Mouse (Mus musculus) Patski (cell line): Measurements from ENCODE around the gene Trabd2b. TPM values are rescaled to one million over a fixed set of nuclear protein-coding genes. Genes with fewer than 3 reads are reported as not detected.

ENCODE experiments used
- ATAC-seq: fragments of 100-300 bp; one replicate; pipeline ENCODE4 v1.8.0; 2021
- CTCF ChIA-PET: fragments of 350-600 bp; sonication (Branson Sonifier 250); formaldehyde crosslinking; loops from one replicate; lab custom pipeline; 2022; ENCODE audit warnings: inconsistent platforms; lab: Charles Lee
- POLR2A ChIA-PET: fragments of 350-600 bp; sonication (Branson Sonifier 250); formaldehyde crosslinking; loops from one replicate; lab custom pipeline; 2022; ENCODE audit warnings: antibody characterized with exemption, inconsistent platforms; lab: Charles Lee
- DNase-seq: peaks from one replicate; pipeline ENCODE4 v3.0.0-alpha.2; 2011; ENCODE audit warnings: low read depth, low spot score
- H3K27me3 ChIP-seq: fragments of 371-371 bp; one replicate; pipeline ENCODE4 v1.5.1; 2021
- CTCF ChIP-seq: fragments of 100-300 bp; IDR thresholded peaks from one replicate; pipeline ENCODE4 v1.5.1; 2021
- in situ Hi-C: fragments of 300-500 bp; cut with MboI; formaldehyde crosslinking; loops from 3 replicates; pipeline ENCODE4 v1.11.1; 2018; ENCODE audit warnings: low pct_unique_long_range_greater_than_20kb, mixed read lengths
- polyA plus RNA-seq: library from polyadenylated mRNA; unstranded; gene quantifications from one replicate; pipeline ENCODE4 v1.2.3, GENCODE M21; 2021

Trabd2b gene
- polyA plus RNA-seq, 1 experiment from 2014 or later, result 0.63 TPM

- POLR2A ChIA-PET, result no interaction called here
- ATAC-seq (no peak), DNase-seq (no peak)
- in situ Hi-C loops, result no loop called here
- CTCF ChIA-PET, result interaction anchor here (0.9 kb wide), 1 partner anchor 35 kb away, joined by 3 read pairs; no protein-coding TSS in a partner anchor
- H3K27me3 ChIP-seq, result no peaks in the 10 kb centered on the region
- no peak for TF ChIP-seq CTCF
These were observed 80.5 kb downstream of the Trabd2b start for GRCm38 (mm10) chr4:114486885-114487531.

- ChIA-PET CTCF (interaction anchor here (1.2 kb wide), 1 partner anchor 24 kb away, joined by 4 read pairs; no protein-coding TSS in a partner anchor), POLR2A (no interaction called here)
- H3K27me3 ChIP-seq, result no peaks in the 10 kb centered on the region
- no peak for DNase-seq
- in situ Hi-C loops, result no loop called here
- no peak for ATAC-seq
- no peak for TF ChIP-seq CTCF
These were observed 81.2 kb downstream of the Trabd2b start for GRCm38 (mm10) chr4:114487701-114488100.

- CTCF ChIA-PET, result no interaction called here
- ATAC-seq (no peak), DNase-seq (no peak)
- POLR2A ChIA-PET, result no interaction called here
- in situ Hi-C loops, result no loop called here
- H3K27me3 ChIP-seq, result no peaks in the 10 kb centered on the region
- no peak for TF ChIP-seq CTCF
These were observed 85.6 kb downstream of the Trabd2b start for GRCm38 (mm10) chr4:114492157-114492556.

- in situ Hi-C loops, result no loop called here
- H3K27me3 ChIP-seq, result no peaks in the 10 kb centered on the region
- ChIA-PET CTCF (no interaction called here), POLR2A (no interaction called here)
- ATAC-seq, result no peak
- DNase-seq, result no peak
- no peak for TF ChIP-seq CTCF
These were observed 87.5 kb downstream of the Trabd2b start for GRCm38 (mm10) chr4:114494035-114494434.

- ChIA-PET POLR2A (no interaction called here), CTCF (no interaction called here)
- in situ Hi-C loops, result no loop called here
- H3K27me3 ChIP-seq, result no peaks in the 10 kb centered on the region
- DNase-seq, result no peak
- TF ChIP-seq CTCF, result no peak
- no peak for ATAC-seq
These were observed 89.3 kb downstream of the Trabd2b start for GRCm38 (mm10) chr4:114495688-114496426.

GRCm38 (mm10) chr4:114499650-114500049, 93.1 kb downstream of the Trabd2b start:
- DNase-seq, result no peak
- ChIA-PET POLR2A (no interaction called here), CTCF (interaction anchor here (2.4 kb wide), 1 partner anchor 14 kb away, joined by 6 read pairs; no protein-coding TSS in a partner anchor)
- no peak for TF ChIP-seq CTCF
- in situ Hi-C loops, result no loop called here
- H3K27me3 ChIP-seq, result no peaks in the 10 kb centered on the region
- ATAC-seq, result no peak

- no peaks in the 10 kb centered on the region for H3K27me3 ChIP-seq
- ChIA-PET CTCF (no interaction called here), POLR2A (no interaction called here)
- TF ChIP-seq CTCF, result no peak
- in situ Hi-C loops, result no loop called here
- DNase-seq (no peak), ATAC-seq (no peak)
These were observed 93.8 kb downstream of the Trabd2b start for GRCm38 (mm10) chr4:114500317-114500716.

GRCm38 (mm10) chr4:114501048-114501447, 94.5 kb downstream of the Trabd2b start:
- no peak for ATAC-seq
- DNase-seq, result no peak
- in situ Hi-C loops, result no loop called here
- no peak for TF ChIP-seq CTCF
- POLR2A ChIA-PET, result no interaction called here
- no peaks in the 10 kb centered on the region for H3K27me3 ChIP-seq
- CTCF ChIA-PET, result interaction anchor here (1.6 kb wide), 1 partner anchor 10 kb away, joined by 5 read pairs; no protein-coding TSS in a partner anchor

- in situ Hi-C loops, result no loop called here
- no peaks in the 10 kb centered on the region for H3K27me3 ChIP-seq
These were observed 95.1 kb downstream of the Trabd2b start for GRCm38 (mm10) chr4:114501611-114502010.

GRCm38 (mm10) chr4:114504227-114505041, 97.9 kb downstream of the Trabd2b start:
- ATAC-seq (no peak), DNase-seq (no peak)
- TF ChIP-seq CTCF, result no peak
- ChIA-PET POLR2A (no interaction called here), CTCF (interaction anchor here (0.9 kb wide), 1 partner anchor 11 kb away, joined by 3 read pairs; no protein-coding TSS in a partner anchor)
- in situ Hi-C loops, result no loop called here
- no peaks in the 10 kb centered on the region for H3K27me3 ChIP-seq

More at GRCm38 (mm10) chr4:114501611-114502010, 95.1 kb downstream of the Trabd2b start:
- ChIA-PET CTCF (interaction anchor here (1.6 kb wide), 1 partner anchor 9 kb away, joined by 5 read pairs; no protein-coding TSS in a partner anchor), POLR2A (no interaction called here)
- DNase-seq (no peak), ATAC-seq (no peak)
- TF ChIP-seq CTCF, result no peak
